ENCODE assay signal across 8 mouse cellular contexts in genomic region chr7:19131324-19131848, GRCm38 (mm10). TPM values are rescaled to one million over a fixed set of nuclear protein-coding genes. Genes with fewer than 3 reads are reported as not detected.
DNase-seq lines count a peak whose midpoint lies in the region; ATAC-seq lines count a peak whose summit lies in the region.

No protein-coding gene starts in this region.

- peak overlapping the region; percentile 35 for H3K4me3 ChIP-seq in hindbrain, embryonic 14.5 days (replicated peaks; ENCODE audit: low read length)

- peaks cover 19% of the 10 kb centered on the region for H3K36me3 ChIP-seq in hindbrain, embryonic 14.5 days (replicated peaks; ENCODE audit: control insufficient read depth, insufficient read depth)

- peak overlapping the region; percentile 53 for H3K9ac ChIP-seq in hindbrain, embryonic 14.5 days

- ATAC-seq in hindbrain, embryonic 14.5 days (ENCODE audit: low FRiP score): peak; percentile 98

- DNase-seq in R1 (ENCODE audit: low read depth, low spot score): peak; percentile 100
- peak; percentile 96 to 98 for DNase-seq in cerebellum, postnatal 25 days
- peak; percentile 85 to 94 for DNase-seq in frontal cortex, postnatal 25 days (ENCODE audit: low spot score in 2 of 2)
- peak; percentile 95 for DNase-seq in hindbrain, embryonic 14.5 days (ENCODE audit: low spot score)
- peak; percentile 96 to 97 for DNase-seq in layer of hippocampus, postnatal 36 days
- peak; percentile 99 for DNase-seq in lung, postnatal 36 days
- peak; percentile 99 for DNase-seq in retina, postnatal 1 day
- peak; percentile 95 to 97 for DNase-seq in urinary bladder, adult 18-20 months (ENCODE audit: low spot score in 2 of 2)

- WGBS in hindbrain, embryonic 14.5 days: under 1% methylated on average over 39 of the region's 39 CpGs

- peak overlapping the region; percentile 88 for H3K27ac ChIP-seq in hindbrain, embryonic 14.5 days

- no peaks in the 10 kb centered on the region for H3K9me3 ChIP-seq in hindbrain, embryonic 14.5 days (ENCODE audit: control insufficient read depth, low read length)

- H3K27me3 ChIP-seq in hindbrain, embryonic 14.5 days (ENCODE audit: control insufficient read depth, insufficient read depth, low read length): no peaks in the 10 kb centered on the region

- H3K4me1 ChIP-seq in hindbrain, embryonic 14.5 days (replicated peaks; ENCODE audit: control insufficient read depth, insufficient read depth, low read length): peaks cover 12% of the 10 kb centered on the region; the same call in 1 of the 2 replicates

- peak overlapping the region; percentile 59 for H3K4me2 ChIP-seq in hindbrain, embryonic 14.5 days (replicated peaks)

RNA-seq across cellular contexts. Expression of gene Fbxo46, which starts 11.7 kb away (rescaled TPM):
- polyA plus RNA-seq in hindbrain, embryonic 14.5 days (2014; fragmentation: Nextera tagmentation; extraction: Ambion mirVana): 10.9 and 11.9 TPM in 2 replicates
- total RNA-seq in layer of hippocampus, postnatal 36 days (2021): 10 to 100 TPM; 14.2 to 14.3 TPM

RNA-seq across cellular contexts. Expression of gene Gm4969, which starts 13.2 kb away (rescaled TPM):
- 6.7 and 7.7 TPM in 2 replicates for polyA plus RNA-seq in hindbrain, embryonic 14.5 days (2014; fragmentation: Nextera tagmentation; extraction: Ambion mirVana)
- total RNA-seq in layer of hippocampus, postnatal 36 days (2021): under 1 TPM; 0.40 to 0.43 TPM

RNA-seq across cellular contexts. Expression of gene Qpctl, which starts 17.7 kb away (rescaled TPM):
- 19.1 and 20.3 TPM in 2 replicates for polyA plus RNA-seq in hindbrain, embryonic 14.5 days (2014; fragmentation: Nextera tagmentation; extraction: Ambion mirVana)
- total RNA-seq in layer of hippocampus, postnatal 36 days (2021): 10 to 100 TPM; 18.1 to 18.6 TPM

RNA-seq across cellular contexts. Expression of gene Snrpd2, which starts 18.1 kb away (rescaled TPM):
- 104 and 110 TPM in 2 replicates for polyA plus RNA-seq in hindbrain, embryonic 14.5 days (2014; fragmentation: Nextera tagmentation; extraction: Ambion mirVana)
- total RNA-seq in layer of hippocampus, postnatal 36 days (2021): 10 to 100 TPM; 79.1 to 79.2 TPM

RNA-seq across cellular contexts. Expression of gene Gipr, which starts 34.5 kb away (rescaled TPM):
- 0.62 and 1.1 TPM in 2 replicates for polyA plus RNA-seq in hindbrain, embryonic 14.5 days (2014; fragmentation: Nextera tagmentation; extraction: Ambion mirVana)
- total RNA-seq in layer of hippocampus, postnatal 36 days (2021): 1 to 10 TPM in 1 of 2 experiments, under 1 TPM in 1; 0.62 to 1.9 TPM

Comparison
In these comparisons a context has a peak if more than half of its experiments do, and no peak if none do; other contexts are left out.
1. Peak in every context shown above with its lines: DNase-seq, ATAC-seq, H3K4me3 ChIP-seq and H3K27ac ChIP-seq.